Mouse (Mus musculus) neural tube, embryonic 11.5 days (tissue): ENCODE measurements around the gene Cgnl1. TPM values are rescaled to one million over a fixed set of nuclear protein-coding genes. Genes with fewer than 3 reads are reported as not detected.

ENCODE experiments used
- ATAC-seq: fragments of 200-750 bp; cut with Nextera tagmentation; 2 replicates; pipeline ENCODE4 v1.8.0; 2017; ENCODE audit warnings: moderate number of reproducible peaks, mild to moderate bottlenecking, moderate TSS enrichment, moderate library complexity; ENCODE audit not compliant: insufficient read depth, low FRiP score, low TSS enrichment
- DNase-seq: peaks from one replicate; pipeline ENCODE4 v3.0.0-alpha.2; 2015; ENCODE audit warnings: low spot score
- H3K27ac ChIP-seq: fragments of 300-500 bp; sonication (generic); 2 replicates; pipeline ENCODE4 v1.5.1; 2014; ENCODE audit warnings: low read depth, mild to moderate bottlenecking, low read length
- H3K27me3 ChIP-seq: fragments of 300-500 bp; sonication (generic); 2 replicates; pipeline ENCODE4 v1.6.1; 2014; ENCODE audit warnings: mild to moderate bottlenecking, low read length, mixed read lengths; ENCODE audit not compliant: control insufficient read depth, insufficient read depth
- H3K36me3 ChIP-seq: fragments of 300-500 bp; sonication (generic); 2 replicates; pipeline ENCODE4 v1.6.1; 2014; ENCODE audit warnings: mild to moderate bottlenecking, low read length, moderate library complexity, mixed read lengths; ENCODE audit not compliant: control insufficient read depth, insufficient read depth
- H3K4me1 ChIP-seq: fragments of 300-500 bp; sonication (generic); 2 replicates; pipeline ENCODE4 v1.6.1; 2014; ENCODE audit warnings: low read length, mixed read lengths; ENCODE audit not compliant: control insufficient read depth, insufficient read depth
- H3K4me2 ChIP-seq: fragments of 300-500 bp; sonication (generic); 2 replicates; pipeline ENCODE4 v1.6.1; 2014; ENCODE audit warnings: low read depth, mild to moderate bottlenecking, moderate library complexity
- H3K4me3 ChIP-seq: fragments of 300-500 bp; sonication (generic); 2 replicates; pipeline ENCODE4 v1.5.1; 2014; ENCODE audit warnings: low read depth, low read length
- H3K9ac ChIP-seq: fragments of 300-500 bp; sonication (generic); 2 replicates; pipeline ENCODE4 v1.6.1; 2014; ENCODE audit warnings: mild to moderate bottlenecking, low read length
- H3K9me3 ChIP-seq: fragments of 300-500 bp; sonication (generic); 2 replicates; pipeline ENCODE4 v1.6.1; 2016; ENCODE audit warnings: low read length; ENCODE audit not compliant: control insufficient read depth
- WGBS: fragments of 180-500 bp; shearing (Covaris S2); extraction: QIAGEN DNeasy Blood & Tissue Kit; methylation state at CpG from one replicate; pipeline ENCODE4 v1.1.7; 2014; 5-methylcytosine and 5-hydroxymethylcytosine counted together
- polyA plus RNA-seq: library from polyadenylated mRNA; unstranded; fragments of >200 nt; fragmentation: Nextera tagmentation; extraction: Ambion mirVana; gene quantifications from 2 replicates; pipeline ENCODE4 v1.2.1, GENCODE M21; 2014

The Cgnl1 gene
- polyA plus RNA-seq, 1 experiment from 2014 or later: 7.5 TPM

- DNase-seq (no peak), ATAC-seq (no peak)
- Histone ChIP-seq H3K9ac (no peak overlapping the region), H3K27me3 (no peaks in the 10 kb centered on the region), H3K9me3 (no peaks in the 10 kb centered on the region), H3K27ac (no peak overlapping the region), H3K4me3 (no peak overlapping the region), H3K4me1 (no peaks in the 10 kb centered on the region), H3K36me3 (no peaks in the 10 kb centered on the region), H3K4me2 (no peak overlapping the region)
- WGBS: 71% methylated on average over 6 of the region's 6 CpGs
These were observed 105.0 kb downstream of the Cgnl1 start for GRCm38 (mm10) chr9:71666432-71666831.

- Histone ChIP-seq H3K27ac (no peak overlapping the region), H3K27me3 (no peaks in the 10 kb centered on the region), H3K9ac (no peak overlapping the region), H3K4me1 (no peaks in the 10 kb centered on the region), H3K36me3 (no peaks in the 10 kb centered on the region), H3K4me2 (no peak overlapping the region), H3K4me3 (no peak overlapping the region), H3K9me3 (no peaks in the 10 kb centered on the region)
- no peak for DNase-seq
- WGBS: 77% methylated on average over 3 of the region's 3 CpGs
- ATAC-seq: no peak
These were observed 105.9 kb downstream of the Cgnl1 start for GRCm38 (mm10) chr9:71665493-71665892.

- no peaks in the 10 kb centered on the region for H3K27me3 ChIP-seq
- ATAC-seq: no peak
- no peaks in the 10 kb centered on the region for H3K4me1 ChIP-seq
- H3K4me3 ChIP-seq: no peak overlapping the region
- no peak for DNase-seq
- H3K9ac ChIP-seq: no peak overlapping the region
- no peak overlapping the region for H3K4me2 ChIP-seq
- no peaks in the 10 kb centered on the region for H3K9me3 ChIP-seq
- 98% methylated on average over 3 of the region's 3 CpGs for WGBS
- no peaks in the 10 kb centered on the region for H3K36me3 ChIP-seq
- no peak overlapping the region for H3K27ac ChIP-seq
These were observed 106.5 kb downstream of the Cgnl1 start for GRCm38 (mm10) chr9:71664855-71665254.

- H3K4me3 ChIP-seq: no peak overlapping the region
- H3K9ac ChIP-seq: no peak overlapping the region
- no peak overlapping the region for H3K4me2 ChIP-seq
- WGBS: 66% methylated on average over 11 of the region's 11 CpGs
- DNase-seq (no peak), ATAC-seq (no peak)
- H3K9me3 ChIP-seq: no peaks in the 10 kb centered on the region
- H3K27ac ChIP-seq: no peak overlapping the region
- H3K27me3 ChIP-seq: no peaks in the 10 kb centered on the region
- H3K4me1 ChIP-seq: no peaks in the 10 kb centered on the region
- no peaks in the 10 kb centered on the region for H3K36me3 ChIP-seq
These were observed 107.8 kb downstream of the Cgnl1 start for GRCm38 (mm10) chr9:71663421-71664217.

GRCm38 (mm10) chr9:71660540-71660939 lies 110.9 kb downstream of the Cgnl1 start:
- ATAC-seq: no peak

GRCm38 (mm10) chr9:71659681-71660080 lies 111.7 kb downstream of the Cgnl1 start:
- Histone ChIP-seq H3K4me3 (no peak overlapping the region), H3K27ac (no peak overlapping the region), H3K36me3 (no peaks in the 10 kb centered on the region), H3K9ac (no peak overlapping the region), H3K4me1 (no peaks in the 10 kb centered on the region), H3K27me3 (no peaks in the 10 kb centered on the region), H3K9me3 (no peaks in the 10 kb centered on the region), H3K4me2 (no peak overlapping the region)
- 60% methylated on average over 5 of the region's 5 CpGs for WGBS
- ATAC-seq: no peak
- DNase-seq: no peak

More at GRCm38 (mm10) chr9:71660540-71660939, 110.9 kb downstream of the Cgnl1 start:
- H3K4me3 ChIP-seq: no peak overlapping the region
- 36% methylated on average over 9 of the region's 9 CpGs for WGBS
- DNase-seq: peak; percentile 24
- no peaks in the 10 kb centered on the region for H3K27me3 ChIP-seq
- no peak overlapping the region for H3K4me2 ChIP-seq
- H3K9ac ChIP-seq: no peak overlapping the region
- no peaks in the 10 kb centered on the region for H3K4me1 ChIP-seq
- H3K36me3 ChIP-seq: no peaks in the 10 kb centered on the region
- no peaks in the 10 kb centered on the region for H3K9me3 ChIP-seq
- H3K27ac ChIP-seq: 0 out of 2 replicates have a peak overlapping the region, but pooled peaks have one; percentile 2

- no peak for DNase-seq
- H3K27me3 ChIP-seq: no peaks in the 10 kb centered on the region
- no peaks in the 10 kb centered on the region for H3K4me1 ChIP-seq
- no peaks in the 10 kb centered on the region for H3K36me3 ChIP-seq
- no peak overlapping the region for H3K4me3 ChIP-seq
- H3K9me3 ChIP-seq: no peaks in the 10 kb centered on the region
- no peak for ATAC-seq
- no peak overlapping the region for H3K27ac ChIP-seq
- WGBS: 93% methylated on average over 1 of the region's 1 CpGs
- no peak overlapping the region for H3K4me2 ChIP-seq
- no peak overlapping the region for H3K9ac ChIP-seq
These were observed 114.2 kb downstream of the Cgnl1 start for GRCm38 (mm10) chr9:71657199-71657598.

GRCm38 (mm10) chr9:71654861-71655260 lies 116.5 kb downstream of the Cgnl1 start:
- no peaks in the 10 kb centered on the region for H3K9me3 ChIP-seq
- no peaks in the 10 kb centered on the region for H3K27me3 ChIP-seq
- no peak overlapping the region for H3K4me3 ChIP-seq
- ATAC-seq: no peak
- DNase-seq: no peak
- H3K4me2 ChIP-seq: no peak overlapping the region
- H3K27ac ChIP-seq: no peak overlapping the region
- WGBS: 76% methylated on average over 3 of the region's 3 CpGs
- no peaks in the 10 kb centered on the region; the same call in 1 of the 2 replicates for H3K36me3 ChIP-seq
- no peaks in the 10 kb centered on the region for H3K4me1 ChIP-seq
- no peak overlapping the region for H3K9ac ChIP-seq

GRCm38 (mm10) chr9:71646115-71646514 lies 125.3 kb downstream of the Cgnl1 start:
- no peak for ATAC-seq
- Histone ChIP-seq H3K9me3 (no peaks in the 10 kb centered on the region), H3K4me3 (no peak overlapping the region), H3K27ac (no peak overlapping the region), H3K4me2 (no peak overlapping the region), H3K36me3 (no peaks in the 10 kb centered on the region; the same call in 1 of the 2 replicates), H3K4me1 (no peaks in the 10 kb centered on the region), H3K9ac (no peak overlapping the region), H3K27me3 (no peaks in the 10 kb centered on the region)
- 35% methylated on average over 6 of the region's 6 CpGs for WGBS
- peak; percentile 72 for DNase-seq
